Comparison of ENCODE assay signal across 30 mouse cellular contexts in the genomic region with DNA sequence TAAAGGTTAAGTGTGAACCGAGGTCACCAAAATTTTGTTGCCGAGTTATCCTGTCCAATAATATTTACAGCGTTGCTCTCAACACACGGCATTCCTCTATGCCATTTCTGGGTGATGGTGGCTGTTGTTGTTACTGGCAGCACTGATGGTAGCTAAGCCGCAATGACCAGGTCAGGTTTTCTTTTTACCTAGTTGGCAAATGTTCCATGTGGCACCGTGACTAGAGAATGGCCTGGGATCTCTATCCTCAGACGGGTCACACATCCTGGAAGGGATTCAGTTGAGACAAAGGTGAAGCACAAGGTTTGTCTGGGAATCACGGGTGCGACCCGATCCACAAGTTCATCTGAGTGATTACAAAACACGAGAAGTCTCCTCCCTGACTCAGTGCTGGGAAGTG. TPM values are rescaled to one million over a fixed set of nuclear protein-coding genes. Genes with fewer than 3 reads are reported as not detected.
DNase-seq lines count a peak whose midpoint lies in the region; ATAC-seq and TF ChIP-seq lines count a peak whose summit lies in the region.
"Had no signal": no experiment of that assay in that cellular context is flagged by ENCODE, and none has a peak within 500 bp of the region (broad histone marks: within the 10 kb centered on the region; RNA-seq: fewer than 3 reads in every experiment).

No protein-coding gene starts in this region.

- H3K27me3 ChIP-seq in kidney, embryonic 16.5 days (ENCODE audit: insufficient read depth, low read length): no peaks in the 10 kb centered on the region
- H3K27me3 ChIP-seq: CH12.LX; intestine, embryonic 15.5 days; Patski had no signal

- H3K27ac ChIP-seq in gastrocnemius, adult 2 months: peak overlapping the region; percentile 99
- no peak overlapping the region for H3K27ac ChIP-seq in kidney, embryonic 16.5 days (ENCODE audit: low read length)
- H3K27ac ChIP-seq: embryonic facial prominence, embryonic 10.5 days; forebrain, embryonic 10.5 days; hindbrain, embryonic 10.5 days; intestine, embryonic 15.5 days; limb, embryonic 10.5 days; midbrain, embryonic 10.5 days; neural tube, embryonic 13.5 days had no signal

- no peak for TF ChIP-seq POLR2A in lung, adult 2 months (IDR thresholded peaks at IDR 0.05; ENCODE audit: borderline replicate concordance, extremely low read depth, low read depth, low read length)

- H3K36me3 ChIP-seq in kidney, embryonic 16.5 days (ENCODE audit: insufficient read depth, low read length): no peaks in the 10 kb centered on the region
- H3K36me3 ChIP-seq: embryonic facial prominence, embryonic 10.5 days; forebrain, embryonic 10.5 days; G1E; hindbrain, embryonic 10.5 days; intestine, embryonic 15.5 days; limb, embryonic 10.5 days; midbrain, embryonic 10.5 days; neural tube, embryonic 13.5 days had no signal

- no peak overlapping the region for H3K9ac ChIP-seq in kidney, embryonic 16.5 days (replicated peaks; ENCODE audit: low read length)
- H3K9ac ChIP-seq: forebrain, postnatal 0 days; intestine, embryonic 15.5 days; neural tube, embryonic 13.5 days had no signal

- DNase-seq in gastrocnemius, adult 2 months: peak; percentile 40
- no peak for DNase-seq in gastrocnemius, postnatal 10 days
- DNase-seq in heart, adult 9 months (ENCODE audit: low spot score in 2 of 2): peak; percentile 45 to 63
- no peak for DNase-seq in heart, postnatal 36 days
- peak; percentile 75 for DNase-seq in kidney, adult 9 months
- DNase-seq in kidney, postnatal 36 days: peak; percentile 64 to 83
- no peak for DNase-seq in lung, adult 2 months
- DNase-seq: B cell, adult 2 months; cerebellum, adult 11-12 months; cerebellum, postnatal 10 days; forebrain, postnatal 0 days; liver; lung, postnatal 10 days; retina, postnatal 1 day; right cerebral cortex, postnatal 25 days; thymus, postnatal 14 days had no signal

- H3K9me3 ChIP-seq in kidney, embryonic 16.5 days (ENCODE audit: low read length): no peaks in the 10 kb centered on the region
- H3K9me3 ChIP-seq: embryonic facial prominence, embryonic 10.5 days; forebrain, embryonic 10.5 days; G1E; hindbrain, embryonic 10.5 days; intestine, embryonic 15.5 days; limb, embryonic 10.5 days; midbrain, embryonic 10.5 days; neural tube, embryonic 13.5 days had no signal

- H3K4me3 ChIP-seq in gastrocnemius, adult 2 months: no peak overlapping the region
- H3K4me3 ChIP-seq in kidney, embryonic 16.5 days (ENCODE audit: low read length): no peak overlapping the region
- no peak overlapping the region for H3K4me3 ChIP-seq in lung, adult 2 months (replicated peaks; ENCODE audit: extremely low read depth, low read depth, low read length)
- H3K4me3 ChIP-seq: embryonic facial prominence, embryonic 10.5 days; forebrain, embryonic 10.5 days; hindbrain, embryonic 10.5 days; intestine, embryonic 15.5 days; limb, embryonic 10.5 days; midbrain, embryonic 10.5 days; myocyte; neural tube, embryonic 13.5 days had no signal

- WGBS in kidney, embryonic 16.5 days: 86% methylated on average over 11 of the region's 11 CpGs
- WGBS in lung, adult 2 months: 86% methylated on average over 11 of the region's 11 CpGs

- peaks cover 5% of the 10 kb centered on the region; the same call in 1 of the 2 replicates for H3K4me1 ChIP-seq in kidney, embryonic 16.5 days (ENCODE audit: insufficient read depth, low read length)
- H3K4me1 ChIP-seq in lung, adult 2 months (ENCODE audit: control insufficient read depth, insufficient read depth, low read length): no peaks in the 10 kb centered on the region

- intact Hi-C loops in gastrocnemius, adult 2 months (cut with DNase I): loop anchor here (5.0 kb wide), 1 partner anchor 201 kb away; a partner anchor contains a TSS
- intact Hi-C loops in heart, postnatal 36 days (cut with DNase I): loop anchor here (5.0 to 10.0 kb wide), 3 partner anchors 56 to 244 kb away; a partner anchor contains a TSS

- ATAC-seq in kidney, embryonic 16.5 days (ENCODE audit: low FRiP score, low TSS enrichment): no peak
- ATAC-seq: forebrain, postnatal 0 days; hindbrain, embryonic 16.5 days; intestine, embryonic 15.5 days; midbrain, embryonic 16.5 days; Patski had no signal

- no peak overlapping the region for H3K4me2 ChIP-seq in kidney, embryonic 16.5 days (replicated peaks; ENCODE audit: low read depth, low read length)
- H3K4me2 ChIP-seq: intestine, embryonic 15.5 days; neural tube, embryonic 13.5 days had no signal

- no peak for TF ChIP-seq CTCF in gastrocnemius, adult 2 months (IDR thresholded peaks at IDR 0.05)
- TF ChIP-seq CTCF in lung, adult 2 months (IDR thresholded peaks at IDR 0.05; ENCODE audit: insufficient read depth, low read length): no peak

RNA-seq across cellular contexts. Expression of a gene that starts 2.6 kb away (rescaled TPM):
- total RNA-seq in gastrocnemius, adult 2 months (2021): 1,000 to 10,000 TPM in 1 of 2 experiments, 100 to 1,000 TPM in 1; 484 to 1,239 TPM
- 100 to 1,000 TPM; 273 to 374 TPM for total RNA-seq in gastrocnemius, postnatal 10 days (2021)
- 1,000 to 10,000 TPM; 1,249 to 1,910 TPM for total RNA-seq in heart, postnatal 36 days (2021)
- polyA plus RNA-seq in kidney, embryonic 16.5 days (2015; fragmentation: Nextera tagmentation; extraction: Ambion mirVana): 3.6 and 4.2 TPM in 2 replicates
- 18.0 and 36.6 TPM in 2 replicates for polyA plus RNA-seq in lung, adult 2 months (2012; rRNA removed)
- total RNA-seq: CH12.LX had no signal
- polyA plus RNA-seq: G1E had no signal

Comparison
In these comparisons a context has a peak if more than half of its experiments do, and no peak if none do; other contexts are left out.
1. DNase-seq: peak in gastrocnemius, adult 2 months (single experiment), heart, adult 9 months (2 of 2), kidney, adult 9 months (single experiment) and kidney, postnatal 36 days (2 of 2); none in gastrocnemius, postnatal 10 days (single experiment), heart, postnatal 36 days (0 of 2) and lung, adult 2 months (single experiment).